Mouse (Mus musculus) brain, embryonic 14.5 days (tissue): ENCODE measurements at regions not wholly inside any gene's neighbourhood (a gene's known extent, or its start where the extent isn't known, plus 50 kb on each side); places are given as distances from the start of the nearest gene placed in this dataset.
"Not testable (repeated sequence)": the region's sequence is repeated elsewhere in the genome, so short reads cannot be mapped to it uniquely, and the experiment has no call there.

Experiments used
- CTCF ChIP-seq: fragments of 200-500 bp; IDR thresholded peaks from 2 replicates; pipeline ENCODE4 v1.5.1; 2012; ENCODE audit warnings: inconsistent platforms, mild to moderate bottlenecking, moderate library complexity, borderline replicate concordance; ENCODE audit not compliant: insufficient read depth, insufficient read length; ENCODE audit errors: extremely low read depth
- POLR2A ChIP-seq: fragments of 200-500 bp; IDR thresholded peaks from 2 replicates; pipeline ENCODE4 v1.6.1; 2012; ENCODE audit warnings: mild to moderate bottlenecking, inconsistent platforms, borderline replicate concordance; ENCODE audit not compliant: poor library complexity, insufficient read depth, insufficient read length, severe bottlenecking; ENCODE audit errors: extremely low read depth

DNA sequence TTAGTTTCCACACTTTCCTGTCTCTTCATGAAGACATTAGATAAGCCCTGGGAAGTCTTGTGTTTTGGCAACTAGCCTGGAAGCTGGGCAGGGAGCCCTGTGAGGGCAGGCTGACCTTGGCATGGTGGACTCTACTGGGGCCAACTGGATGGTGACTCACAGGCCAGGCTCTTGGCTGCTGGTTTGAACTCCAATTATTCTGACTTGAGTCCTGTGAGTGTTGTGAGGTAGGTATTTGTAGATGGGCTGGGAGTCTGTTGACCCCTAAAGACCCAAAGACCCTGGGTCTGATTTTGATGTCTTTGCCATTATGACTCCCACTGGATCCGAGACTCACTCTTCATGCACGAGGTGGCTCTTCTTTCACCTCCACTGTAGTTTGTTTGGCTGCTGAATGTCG, 208.9 kb upstream of the Gm30302 start:
- not testable (repeated sequence) for TF ChIP-seq CTCF, POLR2A
